Mouse (Mus musculus) ovary, postnatal 10 days (tissue): ENCODE results near the gene Msgn1.

Source experiments
- DNase-seq: peaks from one replicate; pipeline ENCODE4 v3.0.0; 2022; ENCODE audit warnings: low spot score

Msgn1 gene

DNA sequence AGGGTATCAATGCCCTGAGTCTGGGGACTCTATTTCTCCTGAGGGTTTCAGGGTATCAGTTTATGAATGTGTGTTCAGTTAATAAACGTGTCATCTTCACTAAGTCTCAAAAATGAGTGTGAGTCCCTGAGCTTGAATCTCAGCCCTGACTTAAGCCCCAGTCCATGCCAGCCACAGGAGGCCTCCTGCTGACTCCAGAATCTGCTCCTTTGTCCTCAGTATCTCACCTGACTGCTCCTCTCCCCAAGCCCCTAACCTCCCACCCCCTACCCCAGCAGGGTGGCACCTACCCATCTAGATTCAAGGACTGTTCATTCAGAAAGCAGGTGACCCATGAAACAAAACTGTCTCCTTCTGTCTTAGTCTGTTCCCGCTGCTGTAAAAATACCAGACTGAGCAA is 10.2 kb downstream of the Msgn1 start:
- DNase-seq, result no peak

DNA sequence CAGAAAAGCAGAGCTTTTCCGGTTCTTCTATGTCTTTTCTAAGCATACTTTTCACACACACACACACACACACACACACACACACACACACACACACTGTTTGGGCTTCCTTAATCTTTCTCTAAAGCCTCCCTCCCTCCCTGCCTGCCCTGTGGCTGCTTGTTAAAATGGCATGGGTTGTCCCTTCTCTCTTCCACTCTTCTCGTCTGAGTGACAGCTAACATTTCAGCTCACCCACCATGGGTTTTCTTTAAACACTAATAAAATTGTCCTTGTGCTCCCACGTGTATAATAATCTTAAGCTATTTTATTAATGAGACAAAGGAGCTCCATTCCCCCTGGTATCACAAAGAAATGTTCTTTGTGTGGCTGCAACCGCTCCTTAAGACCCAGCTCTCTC is 10.7 kb downstream of the Msgn1 start:
- DNase-seq, result no peak

DNA sequence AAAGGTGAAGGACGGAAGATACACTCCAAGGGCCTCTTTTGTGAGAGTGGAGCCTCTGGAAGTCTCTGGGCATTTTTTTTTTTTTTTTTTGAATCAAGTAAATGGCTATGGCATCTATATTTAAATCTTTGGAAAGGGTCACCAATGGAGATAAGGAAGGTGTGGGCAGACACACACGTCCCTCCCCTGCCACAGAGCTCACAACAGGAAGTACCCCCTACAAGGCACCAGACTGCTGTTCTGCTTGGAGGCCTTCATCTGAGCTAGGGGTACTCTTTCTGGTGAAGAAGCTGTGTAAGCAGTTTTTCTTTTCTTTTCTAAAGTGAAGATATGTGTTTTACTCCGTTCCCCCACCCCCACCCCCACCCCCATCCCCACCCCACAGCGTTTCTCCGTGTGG is 11.9 kb downstream of the Msgn1 start:
- DNase-seq, result no peak

DNA sequence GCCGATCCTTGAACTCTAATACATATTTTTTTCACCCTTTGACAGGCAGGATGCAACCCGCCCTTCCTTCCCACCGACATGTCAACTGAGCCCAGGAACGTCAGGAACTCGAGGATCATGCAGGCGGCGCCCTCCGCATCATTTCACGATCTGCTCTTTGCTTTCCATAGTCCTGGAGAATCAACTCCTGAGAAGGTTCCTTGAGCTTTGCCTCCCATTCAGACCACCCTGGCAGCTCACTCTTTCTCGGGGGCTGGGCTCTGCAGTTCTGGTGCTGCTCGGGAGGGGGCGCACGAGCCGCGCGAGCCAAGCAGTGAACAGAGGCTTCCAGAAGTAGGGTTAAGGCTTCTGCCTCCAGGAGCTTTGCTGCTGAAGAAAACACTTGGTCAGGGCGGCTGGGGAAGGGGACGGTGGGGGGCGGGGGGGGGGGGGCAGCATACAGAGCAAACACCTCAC is 12.6 kb downstream of the Msgn1 start:
- peak; percentile 70 for DNase-seq

DNA sequence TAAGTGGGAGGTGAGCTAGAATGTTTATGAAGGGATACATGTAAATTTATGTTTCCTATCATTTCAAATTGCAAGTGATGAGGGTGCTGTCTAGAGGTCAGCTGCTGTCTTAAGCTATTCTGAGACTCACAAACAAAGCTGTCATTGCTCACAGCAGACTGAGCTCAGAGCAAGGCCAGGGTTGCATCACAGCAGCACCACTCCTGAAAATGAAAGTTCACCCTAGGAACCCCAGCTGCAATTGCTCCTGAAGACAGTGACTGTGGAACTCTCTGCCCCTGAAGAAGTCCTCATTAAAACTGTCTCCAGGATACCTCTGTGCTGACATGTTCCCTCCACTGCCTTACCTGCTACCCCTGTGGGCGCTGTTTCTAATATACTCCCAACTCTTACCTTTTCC is 13.7 kb downstream of the Msgn1 start:
- no peak for DNase-seq

DNA sequence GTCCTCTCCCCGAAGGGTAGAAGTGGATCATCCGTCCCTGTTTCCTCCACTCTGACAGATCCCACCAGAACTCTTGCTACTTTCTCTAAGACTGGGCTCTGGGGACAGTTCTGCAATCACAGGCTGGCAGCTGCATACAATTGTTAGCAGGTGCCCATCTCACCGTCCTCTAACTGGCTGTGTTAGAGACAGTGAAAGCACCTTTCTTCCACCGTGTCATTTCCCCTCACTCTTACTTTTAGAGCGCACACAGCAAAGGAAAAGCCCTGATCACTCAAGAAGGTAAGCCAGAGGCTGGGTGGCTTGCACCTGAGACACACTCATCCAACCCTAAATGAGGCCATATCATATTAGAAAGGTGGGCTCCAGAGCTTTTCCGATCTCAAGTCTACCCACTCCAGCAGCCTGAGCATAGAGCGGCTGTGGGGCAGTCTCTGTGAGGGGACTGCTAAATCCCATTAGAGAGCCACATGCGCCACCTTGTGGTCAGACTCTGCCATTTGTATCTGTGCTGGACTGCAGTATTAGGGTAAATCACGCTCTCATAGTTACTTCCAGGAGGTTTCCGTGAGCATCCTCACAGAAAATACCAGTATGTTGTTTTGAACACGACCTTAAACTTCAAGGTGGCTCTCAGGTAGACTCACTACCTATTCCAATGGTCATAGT is 30.2 kb downstream of the Msgn1 start:
- DNase-seq, result peak; percentile 75

DNA sequence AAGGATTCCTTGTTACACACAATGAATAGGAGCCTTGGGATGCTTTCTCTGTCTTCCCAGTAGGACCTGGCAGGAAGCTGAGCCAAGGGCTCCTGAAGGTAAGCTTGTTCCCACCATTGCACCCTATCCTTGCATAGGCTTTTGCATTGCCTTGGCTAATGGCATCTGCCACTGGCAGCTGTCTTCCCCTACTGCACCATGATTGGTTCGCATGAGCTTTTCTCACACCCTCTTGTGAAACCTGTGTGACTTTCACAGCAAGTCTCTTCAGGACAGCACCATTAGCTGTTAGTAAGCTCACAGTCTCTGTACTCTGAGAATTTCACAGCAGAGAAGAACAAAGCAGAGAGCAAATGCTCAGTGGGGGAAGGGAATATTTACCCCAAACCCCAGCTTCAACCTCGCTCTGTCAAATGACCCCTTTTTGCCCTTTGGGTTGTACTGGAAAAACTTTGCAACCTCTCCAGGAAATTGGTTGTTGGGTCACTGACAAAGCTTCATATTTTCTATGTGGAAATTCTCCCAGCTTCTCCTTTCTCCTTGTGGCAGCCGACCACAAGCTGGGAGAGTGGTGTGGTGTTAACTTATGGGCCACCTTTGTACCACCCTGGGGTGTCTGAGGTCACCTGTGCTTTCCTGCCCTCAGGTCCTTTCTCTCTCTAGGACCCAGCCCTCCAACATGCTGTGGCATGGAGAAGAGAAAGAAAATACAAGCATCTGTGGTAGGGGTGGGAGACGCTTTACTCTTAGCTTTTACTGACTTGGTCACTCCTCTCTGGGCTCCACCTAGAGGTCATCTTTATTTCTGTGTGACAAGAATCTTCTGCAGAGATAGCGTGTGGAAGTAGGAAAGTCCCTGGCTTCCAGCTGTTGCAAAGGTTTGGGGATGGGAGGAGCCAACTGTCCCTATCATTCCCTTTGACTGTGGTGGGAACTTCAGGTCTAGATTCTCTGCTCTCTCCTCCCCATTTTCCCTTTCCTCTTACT is 31.1 kb downstream of the Msgn1 start:
- DNase-seq, result no peak

DNA sequence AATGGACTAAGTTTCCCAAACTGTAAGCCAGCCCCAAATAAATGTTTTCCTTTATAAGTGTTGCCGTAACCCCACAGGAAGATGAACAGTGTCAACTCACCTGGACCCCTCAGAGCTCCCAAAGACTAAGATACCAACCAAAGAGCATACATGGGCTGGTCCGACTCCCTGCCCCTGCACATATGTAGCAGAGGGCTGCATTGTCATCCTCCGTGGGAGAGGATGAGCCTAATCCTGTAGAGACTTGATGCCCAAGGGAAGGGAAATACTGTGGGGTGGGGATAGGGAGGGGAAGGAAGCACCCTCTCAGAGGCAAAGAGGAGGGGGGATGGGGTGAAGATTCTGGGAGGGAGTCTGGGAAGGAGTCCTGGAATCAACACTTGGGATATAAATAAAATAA is 50.1 kb downstream of the Msgn1 start:
- DNase-seq, result no peak
